Mouse (Mus musculus) urinary bladder, postnatal 25 days (tissue): ENCODE results near the gene Gga2.

ENCODE experiments used
- DNase-seq: peaks from one replicate; pipeline ENCODE4 v3.0.0; 2022; ENCODE audit warnings: low spot score

The Gga2 gene

GRCm38 (mm10) chr7:122020667-122021354 lies at the start of gene Gga2:
TSS of gene Gga2 (minus strand) at chr7:122021222.
- DNase-seq = peak; percentile 88

DNA sequence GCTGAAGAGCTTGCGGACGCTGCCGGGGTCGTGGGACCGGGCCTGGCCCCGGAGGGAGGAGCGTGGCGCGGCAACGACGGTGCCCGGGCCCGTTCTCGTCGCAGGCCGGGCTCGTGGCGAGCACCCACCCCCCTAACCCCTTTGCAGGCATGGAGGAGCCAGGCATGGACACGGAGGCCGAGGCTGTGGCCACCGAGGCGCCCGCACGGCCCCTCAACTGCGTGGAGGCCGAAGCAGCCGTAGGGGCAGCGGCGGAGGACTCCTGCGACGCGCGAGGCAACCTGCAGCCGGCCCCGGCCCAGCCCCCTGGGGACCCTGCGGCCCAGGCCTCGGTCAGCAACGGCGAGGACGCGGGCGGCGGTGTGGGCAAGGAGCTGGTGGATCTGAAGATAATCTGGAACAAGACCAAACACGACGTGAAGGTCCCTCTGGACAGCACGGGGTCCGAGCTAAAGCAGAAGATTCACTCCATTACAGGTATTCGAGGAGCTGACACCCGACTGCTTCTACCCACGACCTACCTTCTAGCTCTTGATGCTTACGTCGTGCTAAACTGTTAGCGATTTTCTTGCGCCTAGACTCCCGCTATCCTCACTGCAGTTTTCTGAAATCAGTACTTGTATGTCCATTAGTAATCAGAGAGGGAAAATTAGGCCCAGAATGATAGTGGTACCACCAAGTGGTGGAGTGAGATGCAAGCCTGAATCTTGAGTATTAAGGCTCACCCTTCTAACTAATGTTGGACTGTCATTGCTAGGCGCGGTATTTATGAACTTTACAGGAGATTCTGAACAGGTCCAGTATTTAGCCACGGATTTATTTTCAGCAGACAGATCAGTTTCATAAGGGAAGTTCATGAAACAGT lies 46.7 kb upstream of the Gga2 start:
- peak; percentile 18 for DNase-seq

DNA sequence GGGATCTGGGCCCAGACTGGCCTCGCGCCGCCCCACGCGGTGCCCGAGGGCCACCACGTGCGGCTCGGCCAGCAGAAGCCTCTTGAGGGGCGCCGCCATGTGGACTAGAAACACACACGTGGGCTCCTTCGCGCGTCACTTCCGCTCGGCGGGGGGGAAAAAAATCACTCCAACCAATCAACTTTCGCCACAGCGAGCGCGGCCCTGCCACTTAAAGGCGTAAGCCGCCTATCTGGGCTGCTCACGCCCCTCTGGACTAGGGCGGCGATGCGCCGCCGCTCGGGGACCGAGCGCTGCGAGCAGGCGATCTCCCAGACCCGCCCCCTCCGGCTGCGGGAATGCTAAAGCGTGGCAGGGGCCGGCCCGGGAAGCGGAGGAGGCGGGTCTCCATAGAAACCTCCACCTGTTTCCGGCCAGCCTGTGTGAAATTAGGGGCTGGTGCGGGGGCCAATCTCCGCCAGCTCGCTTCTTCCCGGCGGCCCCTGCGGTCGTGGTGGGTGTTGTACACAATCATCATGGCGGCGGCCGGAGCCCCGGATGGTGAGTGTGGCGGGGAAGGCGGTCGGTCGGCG lies 46.0 kb upstream of the Gga2 start, which contains the start of the genes Ubfd1 and Ears2:
Gene Ubfd1, plus strand, starts transcription at position 231 of the 572 bp plus-strand sequence.
Gene Ears2, minus strand, starts transcription at position 319 of the 572 bp plus-strand sequence.
- peak; percentile 92 for DNase-seq

DNA sequence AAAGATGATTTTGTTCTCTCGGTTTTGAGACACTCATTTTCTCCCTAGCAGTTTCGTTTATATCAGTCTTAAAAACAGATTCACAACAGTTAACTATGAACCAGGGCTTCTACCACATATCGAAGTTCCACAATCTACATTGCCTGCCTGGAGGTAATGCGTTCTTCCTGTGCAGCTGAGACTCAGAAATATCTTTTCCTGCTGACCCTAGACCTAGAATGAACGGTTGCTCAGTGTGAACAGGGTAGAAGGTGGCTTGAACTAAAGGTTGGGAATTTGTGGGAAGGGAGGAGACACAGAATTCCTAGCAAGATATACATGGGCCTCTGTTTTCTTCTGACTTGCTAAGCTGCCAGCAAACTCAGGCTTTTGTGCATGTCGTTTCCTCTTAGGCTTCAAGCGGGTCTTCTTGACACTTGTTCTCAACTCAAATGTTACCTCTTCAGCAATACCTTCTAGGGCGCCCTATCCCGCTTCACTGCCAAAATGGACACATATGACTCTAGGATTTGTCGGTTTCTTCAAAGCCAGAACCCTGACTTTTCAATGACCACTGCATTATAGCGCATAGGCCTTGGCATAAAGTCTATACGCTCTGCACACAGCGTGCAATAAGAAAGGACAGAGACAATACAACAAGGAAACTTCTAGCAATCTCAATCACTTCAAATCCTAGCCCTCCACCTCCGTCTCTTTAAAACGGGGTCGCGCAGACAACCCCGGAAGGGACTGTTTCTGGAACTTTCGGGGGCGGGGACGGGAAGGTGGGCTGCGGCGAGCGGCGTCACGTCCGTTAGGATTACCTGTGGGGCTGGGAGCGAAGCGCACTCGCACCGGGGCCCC lies 45.3 kb upstream of the Gga2 start:
- DNase-seq = no peak

- no peak for DNase-seq
Observed at GRCm38 (mm10) chr7:122065656-122066055, 44.6 kb upstream of the Gga2 start.

- no peak for DNase-seq
Observed at GRCm38 (mm10) chr7:122056633-122057032, 35.6 kb upstream of the Gga2 start.

GRCm38 (mm10) chr7:122050834-122051233 lies 29.8 kb upstream of the Gga2 start:
- no peak for DNase-seq

- no peak for DNase-seq
Observed at GRCm38 (mm10) chr7:122048191-122048590, 27.2 kb upstream of the Gga2 start.

DNA sequence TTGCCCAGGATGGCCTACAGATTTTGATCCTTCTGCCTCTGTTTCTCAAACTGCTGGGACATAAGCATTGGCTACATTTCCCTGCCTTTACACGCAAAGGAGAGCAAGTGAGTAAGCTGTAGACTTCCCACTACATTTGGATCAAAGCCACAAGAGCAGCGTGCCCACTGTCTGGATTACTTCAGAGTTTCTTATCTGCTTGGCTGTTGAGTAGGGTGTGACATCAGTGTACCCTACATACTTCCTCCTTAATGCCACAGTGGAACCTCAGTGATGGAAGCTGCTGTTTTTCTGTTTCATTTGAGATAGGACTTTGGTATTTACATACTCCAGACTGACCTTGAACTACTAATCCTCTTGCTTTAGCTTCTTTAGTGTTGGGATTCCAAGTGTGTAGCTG lies 25.8 kb upstream of the Gga2 start:
- no peak for DNase-seq

DNA sequence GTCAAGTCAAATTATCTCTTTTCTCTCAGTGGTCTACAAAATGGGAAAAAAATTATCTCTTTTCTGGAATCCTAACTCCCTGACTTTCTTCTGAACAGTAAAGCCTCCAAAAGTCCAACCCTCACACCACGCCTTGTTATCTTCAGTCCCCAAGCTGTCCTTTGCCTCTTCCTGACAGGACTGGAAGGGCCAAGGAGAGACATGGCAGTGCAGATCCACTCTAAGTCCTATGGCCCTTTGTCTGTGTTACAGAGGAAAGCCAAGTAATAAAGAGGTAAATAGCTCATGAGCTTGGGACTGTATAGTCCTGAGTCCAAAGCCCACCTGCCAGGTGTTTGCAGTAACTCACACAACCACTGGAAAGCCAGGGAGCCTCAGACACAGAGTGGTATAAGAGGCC lies 24.7 kb upstream of the Gga2 start:
- no peak for DNase-seq

DNA sequence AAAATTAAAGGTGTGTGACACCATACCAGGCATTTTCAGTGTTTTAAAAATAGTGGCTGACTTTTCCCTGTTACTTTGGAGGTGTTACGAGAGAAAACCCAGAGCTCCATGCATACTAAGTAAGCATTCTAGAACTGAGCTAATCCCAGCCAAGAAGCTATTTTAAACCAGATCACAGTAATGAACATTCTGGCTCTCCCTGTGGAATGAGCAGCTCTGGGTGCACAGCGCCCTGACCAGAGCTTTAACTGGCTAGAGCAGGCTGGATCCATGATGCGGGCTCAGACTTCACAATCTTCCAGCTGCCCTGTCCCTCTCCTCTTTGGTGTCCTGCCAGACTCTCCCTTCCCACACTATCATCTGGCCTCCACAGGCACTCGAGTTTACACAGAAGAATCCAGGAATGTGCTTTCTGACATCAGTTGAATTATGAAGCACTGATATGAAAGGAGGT lies 24.2 kb upstream of the Gga2 start:
- no peak for DNase-seq

GRCm38 (mm10) chr7:122044106-122044505 lies 23.1 kb upstream of the Gga2 start:
- no peak for DNase-seq

DNA sequence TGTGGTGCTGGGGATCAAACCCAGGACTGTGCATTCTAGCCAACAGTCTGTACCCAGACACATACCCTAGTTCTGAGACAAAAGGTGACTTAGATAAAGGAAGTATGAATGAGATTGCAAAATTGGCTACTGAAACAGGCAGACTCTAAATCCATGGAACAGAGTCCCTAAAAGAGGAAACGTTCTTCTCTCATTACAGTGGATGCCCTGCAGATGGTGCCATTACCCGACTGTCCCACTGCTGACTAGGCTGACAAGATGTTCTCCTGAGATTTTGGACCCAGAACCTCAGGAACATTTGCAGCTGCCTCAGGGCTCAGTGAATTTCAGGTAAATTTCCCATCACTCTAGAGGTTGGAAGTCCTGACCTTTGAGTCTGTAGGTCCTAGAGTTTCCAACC lies 13.3 kb upstream of the Gga2 start:
- no peak for DNase-seq

- DNase-seq = no peak
Observed at GRCm38 (mm10) chr7:122033371-122033770, 12.3 kb upstream of the Gga2 start.

- no peak for DNase-seq
Observed at GRCm38 (mm10) chr7:122022131-122022530, 1.1 kb upstream of the Gga2 start.

GRCm38 (mm10) chr7:122020273-122020666 lies 752 bp downstream of the Gga2 start:
- no peak for DNase-seq

GRCm38 (mm10) chr7:122018978-122019377 lies 2.0 kb downstream of the Gga2 start:
- no peak for DNase-seq

DNA sequence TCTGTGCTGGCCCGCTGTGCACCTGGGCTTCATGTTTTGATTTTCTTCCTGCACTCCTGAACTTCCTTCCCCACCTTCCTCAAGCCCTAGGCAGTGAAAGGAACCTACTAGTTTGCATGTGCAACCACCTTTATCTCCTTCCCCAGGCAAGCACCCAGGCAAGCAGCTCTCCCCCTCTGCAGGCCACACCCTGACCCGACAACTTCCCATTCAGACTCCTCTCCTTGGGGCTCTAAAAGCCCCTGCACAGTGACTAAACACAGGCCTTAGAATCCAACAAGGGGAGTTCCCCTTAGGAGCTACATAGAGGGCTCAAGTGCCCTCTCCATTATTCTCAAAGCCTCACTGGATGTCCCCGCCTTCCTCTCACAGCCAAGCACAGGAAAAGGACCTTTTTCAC lies 2.8 kb downstream of the Gga2 start:
- no peak for DNase-seq

DNA sequence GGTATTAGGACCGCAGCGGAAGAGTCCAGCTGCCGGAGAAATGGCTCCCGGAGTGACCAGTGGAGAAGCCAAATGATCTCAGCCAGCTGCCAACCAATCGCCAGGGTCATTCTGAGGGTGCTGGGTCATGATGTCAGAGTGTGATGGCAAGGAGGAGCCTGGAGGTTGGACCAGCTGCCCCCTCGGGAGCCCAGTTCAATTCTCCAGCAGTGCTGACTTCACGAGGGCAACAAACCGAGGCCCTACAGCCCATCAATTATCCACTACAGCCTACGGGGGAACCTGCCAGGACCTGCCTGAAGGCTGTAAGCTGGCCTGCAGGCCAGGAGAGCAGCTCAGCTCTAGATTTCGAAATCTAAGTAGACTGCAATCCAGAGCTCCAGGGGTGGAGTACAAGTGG lies 5.3 kb downstream of the Gga2 start:
- DNase-seq = peak; percentile 27

DNA sequence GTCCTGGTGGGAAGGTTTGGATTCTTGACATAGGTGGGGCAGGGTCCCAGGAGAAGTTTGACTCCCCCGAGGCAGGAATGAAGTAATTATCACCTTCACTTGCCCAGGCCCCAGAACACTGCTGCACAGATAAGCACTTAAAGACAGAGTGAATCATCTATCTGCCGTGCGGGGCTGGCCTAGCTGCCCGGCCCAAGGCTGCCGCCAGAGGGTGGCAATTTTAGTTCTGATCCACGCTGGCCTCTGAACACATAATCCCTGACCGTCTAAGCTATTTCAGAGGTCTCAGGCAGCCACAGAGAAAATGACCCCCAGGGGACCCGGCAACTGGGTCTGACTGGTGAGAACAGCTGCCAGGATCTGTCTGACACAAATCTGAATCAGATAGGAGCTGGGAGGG lies 5.9 kb downstream of the Gga2 start:
- peak; percentile 44 for DNase-seq

DNA sequence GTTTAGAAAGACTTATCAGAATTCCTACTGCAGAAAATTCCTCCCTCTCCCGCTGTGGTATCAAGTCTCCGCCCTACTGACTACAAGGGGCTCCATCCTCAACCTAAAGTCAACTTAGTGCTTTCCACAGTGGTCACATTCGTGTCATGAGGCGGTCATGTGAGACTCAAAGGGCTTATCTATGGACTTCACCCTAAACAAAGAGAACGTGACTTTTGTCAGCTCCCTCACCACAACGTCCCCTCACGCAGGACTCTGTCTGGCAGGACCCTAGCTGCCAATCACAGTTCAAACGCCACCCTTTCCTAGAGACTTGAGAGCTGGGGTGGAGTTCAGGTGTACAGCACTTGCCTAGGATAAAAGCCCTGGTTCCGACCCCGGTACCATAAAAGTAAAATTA lies 8.1 kb downstream of the Gga2 start:
- DNase-seq = no peak

- no peak for DNase-seq
Observed at GRCm38 (mm10) chr7:122012370-122012769, 8.7 kb downstream of the Gga2 start.
